Mouse (Mus musculus) heart, adult 2 months (tissue): Measurements from ENCODE around the gene F10.

Experiments
- CTCF ChIP-seq: fragments of 200-600 bp; IDR thresholded peaks from 2 replicates; pipeline ENCODE4 v1.8.1; 2022; ENCODE audit warnings: antibody characterized with exemption, mild to moderate bottlenecking, moderate library complexity
- POLR2A ChIP-seq: fragments of 200-500 bp; IDR thresholded peaks from 2 replicates; pipeline ENCODE4 v1.6.1; 2011; ENCODE audit warnings: mild to moderate bottlenecking, low read depth, low read length, control low read depth; ENCODE audit not compliant: insufficient read depth

GRCm38 (mm10) chr8:13104691-13105086 lies 67.6 kb downstream of the F10 start:
- TF ChIP-seq CTCF, result no peak
- peak; percentile 84 for TF ChIP-seq POLR2A
